Mouse (Mus musculus): ENCODE measurements around the gene Wnt10a.
"Not testable (repeated sequence)": the region's sequence is repeated elsewhere in the genome, so short reads cannot be mapped to it uniquely, and the experiment has no call there.

The Wnt10a gene

DNA sequence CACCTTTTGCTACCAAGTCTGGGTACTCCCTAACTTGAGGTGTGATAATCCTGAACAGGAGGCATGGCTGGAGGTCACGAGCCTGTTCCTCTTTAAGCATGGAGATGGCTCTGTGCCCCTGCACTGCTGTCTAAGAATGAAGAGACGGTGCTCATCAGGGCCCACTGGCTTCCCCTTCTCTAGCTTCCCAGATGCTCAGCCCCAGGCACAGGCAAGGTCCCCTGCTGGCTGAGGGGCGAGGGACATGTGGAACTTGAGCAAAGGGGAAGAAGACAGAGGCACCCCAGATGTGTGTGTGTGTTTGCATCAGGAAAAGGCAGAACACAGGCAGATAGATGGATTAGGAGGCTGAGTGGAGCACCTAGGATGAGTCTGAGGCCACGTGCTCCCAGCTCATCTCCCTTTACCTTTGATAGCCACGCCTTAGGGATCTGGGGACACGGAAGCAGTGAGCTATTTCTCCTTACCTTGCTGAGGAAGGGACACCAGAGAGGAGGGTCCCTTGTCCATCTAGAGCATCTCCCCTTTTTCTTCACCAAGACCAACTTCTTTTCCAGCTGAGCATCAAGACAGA is 2.6 kb upstream of the Wnt10a start:
- no peak for DNase-seq

DNA sequence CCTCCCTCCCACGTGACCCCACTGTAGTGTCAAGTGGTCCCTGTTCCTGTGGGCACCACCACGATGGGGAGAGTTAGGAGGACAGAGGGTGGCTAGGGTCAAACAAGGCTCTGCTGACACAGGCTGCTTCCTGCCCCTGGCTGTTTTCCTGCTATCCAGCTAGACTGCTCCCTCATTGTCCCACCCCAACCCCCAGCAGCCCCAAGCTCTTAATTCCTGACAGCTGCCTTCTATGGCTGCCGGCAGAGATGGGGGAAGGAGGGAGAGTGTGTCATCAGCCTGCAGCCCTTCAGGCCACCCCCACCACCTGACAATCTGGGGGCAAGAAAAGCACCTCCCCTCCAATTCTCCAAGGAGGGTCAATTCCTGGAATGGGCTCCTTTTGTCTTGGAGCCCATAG is 1.2 kb upstream of the Wnt10a start:
- DNase-seq = no peak

- no peak for DNase-seq
Observed at GRCm38 (mm10) chr1:74792831-74793660, 1.7 kb downstream of the Wnt10a start.

GRCm38 (mm10) chr1:74794487-74795144 is 3.3 kb downstream of the Wnt10a start:
- peak; percentile 57 for DNase-seq

DNA sequence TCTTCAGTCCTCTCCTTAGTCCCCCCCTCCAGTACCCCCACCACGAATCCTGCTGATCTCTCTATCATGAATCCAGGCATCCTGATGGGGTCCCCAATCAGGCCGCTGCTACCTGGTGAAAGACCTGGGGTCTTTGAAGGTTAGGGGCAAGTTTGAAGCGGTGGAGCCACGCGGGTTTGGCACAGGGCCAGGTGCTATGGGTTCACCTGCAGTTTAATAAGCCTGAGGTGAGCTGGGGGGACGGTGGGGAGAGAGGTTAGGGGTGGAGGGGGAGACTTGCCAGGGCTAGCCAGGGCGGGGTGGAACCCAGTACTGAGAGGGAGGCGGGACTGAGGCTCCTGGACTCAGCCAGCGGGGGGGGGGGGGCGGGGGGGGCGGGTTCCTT is 3.8 kb downstream of the Wnt10a start:
- DNase-seq = no peak

GRCm38 (mm10) chr1:74797459-74797858 is 6.1 kb downstream of the Wnt10a start:
- peak; percentile 66 for DNase-seq

DNA sequence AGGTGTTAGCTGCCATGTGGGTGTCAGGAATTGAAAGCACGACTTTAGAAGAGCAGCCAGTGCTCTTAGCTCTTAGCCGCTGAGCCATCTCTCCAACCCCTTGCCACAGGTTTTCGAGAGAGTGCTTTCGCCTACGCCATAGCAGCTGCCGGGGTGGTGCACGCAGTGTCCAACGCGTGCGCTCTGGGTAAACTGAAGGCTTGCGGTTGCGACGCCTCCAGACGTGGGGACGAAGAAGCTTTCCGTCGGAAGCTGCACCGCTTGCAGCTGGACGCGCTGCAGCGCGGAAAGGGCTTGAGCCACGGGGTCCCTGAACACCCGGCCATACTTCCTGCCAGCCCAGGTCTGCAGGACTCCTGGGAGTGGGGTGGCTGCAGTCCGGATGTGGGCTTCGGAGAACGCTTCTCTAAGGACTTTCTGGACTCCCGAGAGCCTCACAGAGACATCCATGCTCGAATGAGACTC is 9.1 kb downstream of the Wnt10a start:
- no peak for DNase-seq

- DNase-seq = no peak
Observed at GRCm38 (mm10) chr1:74801631-74802140, 10.4 kb downstream of the Wnt10a start.

- DNase-seq = peak; percentile 86
Observed at GRCm38 (mm10) chr1:74802795-74803656, 11.7 kb downstream of the Wnt10a start.

GRCm38 (mm10) chr1:74804211-74804870 is 13.0 kb downstream of the Wnt10a start:
- DNase-seq = no peak

DNA sequence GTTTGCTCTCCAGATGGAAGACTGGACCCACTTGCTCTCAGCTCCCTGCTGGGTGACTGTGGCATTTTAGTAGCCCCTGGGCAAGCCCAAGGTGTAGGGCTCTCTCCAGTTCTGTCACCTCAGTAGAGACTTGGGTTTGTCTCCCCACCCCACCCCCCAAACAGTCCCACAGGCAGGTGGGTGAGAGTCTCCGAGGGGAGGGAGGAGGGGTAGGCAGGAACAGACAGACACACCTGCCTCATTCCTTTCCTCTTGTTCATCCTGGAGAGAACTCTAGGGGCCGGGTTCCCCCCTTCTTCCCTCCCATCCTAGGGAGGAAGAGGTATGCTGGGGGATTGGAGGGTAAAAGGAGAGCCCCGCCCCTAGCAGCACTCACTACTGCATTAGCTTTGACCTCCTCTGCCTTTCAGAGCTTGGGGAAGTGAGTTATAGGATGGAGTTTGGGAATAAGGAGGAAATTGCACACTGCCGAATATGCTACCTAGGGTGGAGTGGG is 14.1 kb downstream of the Wnt10a start:
- DNase-seq = no peak

- no peak for DNase-seq
Observed at GRCm38 (mm10) chr1:74805843-74806242, 14.5 kb downstream of the Wnt10a start.

DNA sequence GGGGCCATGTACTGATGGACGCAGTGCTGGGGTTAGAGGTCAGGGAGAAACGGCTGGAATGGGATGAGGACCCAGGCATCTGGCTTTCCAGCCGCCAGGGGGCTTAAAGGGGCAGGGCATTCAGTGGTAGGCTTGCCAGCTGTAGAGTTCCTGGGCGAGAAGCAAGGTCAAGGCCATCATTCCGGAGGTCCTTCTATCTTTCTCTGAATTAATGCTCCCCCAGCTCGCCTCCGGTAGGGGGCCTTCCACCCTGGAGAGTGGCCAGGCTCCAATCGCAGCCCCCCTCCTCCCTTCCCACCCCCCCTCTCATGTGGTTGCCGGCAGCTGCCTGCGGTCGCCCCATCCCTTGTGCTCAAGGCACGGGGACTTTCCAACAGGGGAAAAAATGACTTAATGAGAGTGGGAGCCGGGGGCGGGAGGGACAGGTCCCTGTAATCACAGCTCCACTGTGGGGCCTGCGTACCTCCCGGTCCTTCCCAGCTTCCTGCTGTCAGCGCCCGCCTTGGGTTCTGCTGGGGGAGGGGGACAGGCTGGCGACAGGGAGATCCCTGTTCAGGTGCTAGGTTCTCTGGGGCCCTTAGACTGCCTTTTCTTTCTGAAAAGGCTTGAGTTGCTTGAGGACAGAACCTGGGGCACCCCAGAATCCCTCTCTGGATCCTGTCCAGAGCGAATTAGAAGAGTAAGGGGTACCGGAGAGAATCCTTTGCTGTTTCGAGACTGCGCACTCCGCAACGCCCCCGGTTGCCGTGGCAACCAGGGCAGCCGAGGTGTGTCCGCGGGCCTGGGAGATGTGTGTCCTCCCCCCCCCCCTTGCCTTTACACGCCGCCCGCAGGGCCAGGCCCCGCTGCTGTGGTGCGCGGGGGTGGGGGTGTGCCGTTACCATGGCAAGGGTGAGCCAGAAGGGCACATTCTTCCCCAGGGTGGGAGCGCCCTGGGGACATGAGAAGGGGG is 15.3 kb downstream of the Wnt10a start:
- DNase-seq = peak; percentile 35

GRCm38 (mm10) chr1:74807551-74808071 is 16.3 kb downstream of the Wnt10a start:
- DNase-seq = no peak

DNA sequence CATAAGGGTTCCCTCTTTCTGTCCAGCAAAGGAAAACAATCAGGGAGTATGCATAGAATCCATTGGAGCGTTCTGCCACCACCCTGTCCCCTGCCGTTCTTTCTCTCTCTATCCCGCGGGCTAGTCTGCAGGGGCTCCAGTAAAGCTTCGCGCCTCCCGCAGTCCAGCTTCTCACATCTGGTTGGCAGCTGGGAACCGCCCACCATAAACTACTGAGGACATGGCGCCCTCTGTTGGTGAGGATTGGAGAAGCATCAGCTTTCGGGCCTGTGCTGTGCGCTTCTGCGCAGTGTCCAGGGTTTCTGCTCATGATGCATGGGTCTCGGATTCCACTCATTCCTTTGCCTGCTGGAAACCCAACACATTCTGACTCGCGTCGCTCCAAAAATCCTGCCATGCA is 16.8 kb downstream of the Wnt10a start:
- DNase-seq = peak; percentile 93

- no peak for DNase-seq
Observed at GRCm38 (mm10) chr1:74809007-74809406, 17.7 kb downstream of the Wnt10a start.

DNA sequence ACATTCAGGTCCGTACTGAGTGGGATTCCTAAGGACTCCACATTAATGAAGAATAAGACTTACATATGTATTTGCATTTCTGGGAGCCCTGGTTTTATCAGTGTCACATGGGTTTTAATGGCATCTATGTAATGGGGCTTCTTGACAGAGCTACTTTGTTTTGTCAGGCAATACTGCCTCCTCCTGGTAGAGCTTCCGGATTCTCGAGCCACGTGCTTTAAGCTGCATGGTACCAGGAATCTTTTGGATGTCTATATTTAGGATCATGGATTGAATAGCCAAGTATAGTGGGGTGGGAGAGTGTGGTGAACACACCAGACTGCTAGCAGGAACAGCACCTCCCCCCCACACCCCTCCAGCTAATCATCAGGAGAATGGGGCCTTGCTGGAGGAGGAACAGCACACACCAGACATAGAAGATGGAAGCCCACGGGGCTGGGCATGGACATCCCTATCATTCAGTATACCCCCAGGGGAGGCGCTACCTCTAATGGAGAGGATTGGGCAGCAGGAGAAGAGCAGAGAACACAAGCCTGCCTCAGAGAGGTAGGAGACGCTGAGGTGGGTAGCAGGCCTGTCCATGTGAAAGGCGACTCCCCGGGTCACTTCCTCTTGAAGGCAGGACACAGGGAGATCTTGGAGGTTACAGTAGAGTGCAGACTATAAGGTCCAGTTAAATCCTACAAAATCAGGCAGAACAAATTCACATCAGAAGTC is 23.8 kb downstream of the Wnt10a start:
- DNase-seq = no peak

- not testable (repeated sequence) for DNase-seq
Observed at GRCm38 (mm10) chr1:74815965-74816364, 24.6 kb downstream of the Wnt10a start.

DNA sequence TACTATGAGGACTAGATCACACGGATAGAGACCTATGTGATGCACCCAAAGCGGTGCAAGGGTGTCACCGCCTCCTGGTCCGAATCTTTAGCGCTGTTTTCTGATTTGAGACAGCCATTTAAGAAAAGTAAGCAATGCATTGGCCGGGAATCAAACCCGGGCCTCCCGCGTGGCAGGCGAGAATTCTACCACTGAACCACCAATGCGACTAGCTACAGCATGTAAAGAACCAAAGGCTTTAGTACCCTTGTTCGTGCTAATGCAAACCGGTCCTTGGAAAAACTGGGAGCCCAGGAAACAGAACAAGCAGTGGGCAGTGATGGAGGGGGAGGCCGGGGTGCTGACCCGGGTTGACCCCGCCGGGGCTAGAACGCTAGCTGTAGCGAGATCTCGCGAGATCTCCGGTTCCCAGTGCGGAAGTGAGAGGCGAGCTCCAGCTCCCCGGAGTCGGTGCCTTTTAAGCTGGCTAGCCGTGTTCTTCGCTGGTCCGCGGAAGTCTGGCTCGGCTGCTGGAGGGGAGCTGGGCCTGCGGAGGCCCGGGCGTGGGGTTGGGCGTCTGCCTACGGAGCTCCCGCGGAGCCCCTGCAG is 25.4 kb downstream of the Wnt10a start:
- DNase-seq = peak; percentile 94
